Mouse (Mus musculus) C2C12 (cell line): ENCODE results near the gene Tiparp. TPM values are rescaled to one million over a fixed set of nuclear protein-coding genes. Genes with fewer than 3 reads are reported as not detected.

Source experiments
- H3K27me3 ChIP-seq: one replicate; pipeline ENCODE4 v1.6.1; 2011; ENCODE audit not compliant: control insufficient read depth, insufficient read depth, insufficient read length
- H3K36me3 ChIP-seq: one replicate; pipeline ENCODE4 v1.6.1; 2011; ENCODE audit not compliant: control insufficient read depth, insufficient read depth
- H3K4me3 ChIP-seq: one replicate; pipeline ENCODE4 v1.5.1; 2011; ENCODE audit warnings: mild to moderate bottlenecking, control low read depth; ENCODE audit not compliant: poor library complexity, insufficient read depth, severe bottlenecking
- H3K79me2 ChIP-seq: one replicate; pipeline ENCODE4 v1.6.1; 2011; ENCODE audit not compliant: control insufficient read depth, insufficient read depth
- H3K79me3 ChIP-seq: one replicate; pipeline ENCODE4 v1.6.1; 2011; ENCODE audit warnings: low read depth, control low read depth
- H3ac ChIP-seq: one replicate; pipeline ENCODE3; 2011; ENCODE audit warnings: low read depth; ENCODE audit not compliant: control insufficient read depth, insufficient read length
- CEBPB ChIP-seq: IDR thresholded peaks from one replicate; pipeline ENCODE4 v1.6.1; 2011; ENCODE audit warnings: low read depth, mild to moderate bottlenecking, control low read depth, moderate library complexity
- CTCF ChIP-seq: IDR thresholded peaks from one replicate; pipeline ENCODE4 v1.5.1; 2011; ENCODE audit not compliant: control insufficient read depth, insufficient read depth, insufficient read length
- FOSL1 ChIP-seq: IDR thresholded peaks from one replicate; pipeline ENCODE4 v1.8.0; 2011; ENCODE audit warnings: mild to moderate bottlenecking, low read length; ENCODE audit not compliant: poor library complexity, insufficient read depth, severe bottlenecking
- MAX ChIP-seq: IDR thresholded peaks from one replicate; pipeline ENCODE4 v1.6.1; 2011; ENCODE audit warnings: mild to moderate bottlenecking, control low read depth
- MYOD1 ChIP-seq: IDR thresholded peaks from one replicate; pipeline ENCODE4 v1.6.1; 2011; ENCODE audit warnings: low read depth; ENCODE audit not compliant: control insufficient read depth, insufficient read length
- MYOG ChIP-seq: IDR thresholded peaks from one replicate; pipeline ENCODE4 v1.6.1; 2011; ENCODE audit not compliant: control insufficient read depth, insufficient read length; ENCODE audit errors: extremely low read depth
- USF1 ChIP-seq: IDR thresholded peaks from one replicate; pipeline ENCODE4 v1.6.1; 2011; ENCODE audit warnings: low read depth, mild to moderate bottlenecking, control low read depth, moderate library complexity
- polyA plus RNA-seq: library from polyadenylated mRNA; unstranded; fragments of >200 nt; fragmentation: generic; extraction: Trizol; gene quantifications from one replicate; pipeline ENCODE4 v1.2.1, GENCODE M21; 2012; ENCODE audit warnings: missing spikeins

The Tiparp gene
- polyA plus RNA-seq, 1 experiment: 2.9 TPM

- H3K79me3 ChIP-seq: no peaks in the 10 kb centered on the region
- TF ChIP-seq MAX: no peak
- TF ChIP-seq USF1: no peak
- no peak for TF ChIP-seq MYOG
- no peak for TF ChIP-seq CEBPB
- TF ChIP-seq CTCF: no peak
- no peak for TF ChIP-seq MYOD1
- TF ChIP-seq FOSL1: no peak
Observed at GRCm38 (mm10) chr3:65601291-65602050, 73.3 kb downstream of the Tiparp start.

GRCm38 (mm10) chr3:65603392-65604055, 75.3 kb downstream of the Tiparp start:
- TF ChIP-seq FOSL1 (peak; percentile 32), MYOG (no peak), CEBPB (peak; percentile 56), MAX (no peak), MYOD1 (peak; percentile 62), CTCF (no peak), USF1 (peak; percentile 85)
- H3K36me3 ChIP-seq: no peaks in the 10 kb centered on the region
- H3K4me3 ChIP-seq: no peak overlapping the region
- no peak overlapping the region for H3ac ChIP-seq
- H3K79me2 ChIP-seq: no peaks in the 10 kb centered on the region
- H3K27me3 ChIP-seq: no peaks in the 10 kb centered on the region
- H3K79me3 ChIP-seq: no peaks in the 10 kb centered on the region

More at GRCm38 (mm10) chr3:65601291-65602050, 73.3 kb downstream of the Tiparp start:
- no peaks in the 10 kb centered on the region for H3K36me3 ChIP-seq
- H3ac ChIP-seq: no peak overlapping the region
- no peak overlapping the region for H3K4me3 ChIP-seq
- H3K79me2 ChIP-seq: no peaks in the 10 kb centered on the region
- no peaks in the 10 kb centered on the region for H3K27me3 ChIP-seq

Other genes starting within 250 kb of the Tiparp start
- 94.4 TPM for gene Ssr3, start 135.8 kb upstream of the Tiparp start, polyA plus RNA-seq
- 0.39 TPM for gene Lekr1, start 137.8 kb downstream of the Tiparp start, polyA plus RNA-seq